Mouse (Mus musculus) embryonic facial prominence, embryonic 13.5 days (tissue): ENCODE results near the gene Stmn3. TPM values are rescaled to one million over a fixed set of nuclear protein-coding genes. Genes with fewer than 3 reads are reported as not detected.
A peak's percentile ranks its signal among the peaks of the same experiment; 100 is the strongest.
"Not testable (repeated sequence)": the region's sequence is repeated elsewhere in the genome, so short reads cannot be mapped to it uniquely, and the experiment has no call there.

Experiments
- ATAC-seq: fragments of 200-750 bp; cut with Nextera tagmentation; 2 replicates; pipeline ENCODE4 v1.8.0; 2017; ENCODE audit warnings: low read depth; ENCODE audit not compliant: insufficient number of reproducible peaks, insufficient read depth, low FRiP score, low TSS enrichment
- H3K27ac ChIP-seq: fragments of 300-500 bp; sonication (generic); 2 replicates; pipeline ENCODE4 v1.5.1; 2015; ENCODE audit warnings: moderate library complexity, mild to moderate bottlenecking, inconsistent platforms
- H3K27me3 ChIP-seq: fragments of 300-500 bp; sonication (generic); 2 replicates; pipeline ENCODE4 v1.6.1; 2015; ENCODE audit warnings: mild to moderate bottlenecking, inconsistent platforms
- H3K36me3 ChIP-seq: fragments of 300-500 bp; sonication (generic); 2 replicates; pipeline ENCODE4 v1.6.1; 2015; ENCODE audit warnings: mild to moderate bottlenecking, inconsistent platforms
- H3K4me1 ChIP-seq: fragments of 300-500 bp; sonication (generic); 2 replicates; pipeline ENCODE4 v1.6.1; 2015; ENCODE audit warnings: inconsistent platforms
- H3K4me2 ChIP-seq: fragments of 300-500 bp; sonication (generic); 2 replicates; pipeline ENCODE4 v1.6.1; 2015; ENCODE audit warnings: moderate library complexity, mild to moderate bottlenecking, inconsistent platforms
- H3K4me3 ChIP-seq: fragments of 300-500 bp; sonication (generic); 2 replicates; pipeline ENCODE4 v1.5.1; 2015; ENCODE audit warnings: mild to moderate bottlenecking, inconsistent platforms
- H3K9ac ChIP-seq: fragments of 300-500 bp; sonication (generic); 2 replicates; pipeline ENCODE4 v1.6.1; 2015; ENCODE audit warnings: mild to moderate bottlenecking, inconsistent platforms
- H3K9me3 ChIP-seq: fragments of 300-500 bp; sonication (generic); 2 replicates; pipeline ENCODE4 v1.6.1; 2016; ENCODE audit warnings: inconsistent platforms
- WGBS: fragments of 180-500 bp; shearing (Covaris S2); methylation state at CpG from one replicate; pipeline ENCODE4 v1.1.7; 2015; ENCODE audit warnings: mixed read lengths; 5-methylcytosine and 5-hydroxymethylcytosine counted together
- polyA plus RNA-seq: library from polyadenylated mRNA; unstranded; fragments of >200 nt; fragmentation: Nextera tagmentation; extraction: Ambion mirVana; gene quantifications from 2 replicates; pipeline ENCODE4 v1.2.1, GENCODE M21; 2015

Gene Stmn3
- polyA plus RNA-seq, 1 experiment from 2014 or later = 14.9 TPM

DNA sequence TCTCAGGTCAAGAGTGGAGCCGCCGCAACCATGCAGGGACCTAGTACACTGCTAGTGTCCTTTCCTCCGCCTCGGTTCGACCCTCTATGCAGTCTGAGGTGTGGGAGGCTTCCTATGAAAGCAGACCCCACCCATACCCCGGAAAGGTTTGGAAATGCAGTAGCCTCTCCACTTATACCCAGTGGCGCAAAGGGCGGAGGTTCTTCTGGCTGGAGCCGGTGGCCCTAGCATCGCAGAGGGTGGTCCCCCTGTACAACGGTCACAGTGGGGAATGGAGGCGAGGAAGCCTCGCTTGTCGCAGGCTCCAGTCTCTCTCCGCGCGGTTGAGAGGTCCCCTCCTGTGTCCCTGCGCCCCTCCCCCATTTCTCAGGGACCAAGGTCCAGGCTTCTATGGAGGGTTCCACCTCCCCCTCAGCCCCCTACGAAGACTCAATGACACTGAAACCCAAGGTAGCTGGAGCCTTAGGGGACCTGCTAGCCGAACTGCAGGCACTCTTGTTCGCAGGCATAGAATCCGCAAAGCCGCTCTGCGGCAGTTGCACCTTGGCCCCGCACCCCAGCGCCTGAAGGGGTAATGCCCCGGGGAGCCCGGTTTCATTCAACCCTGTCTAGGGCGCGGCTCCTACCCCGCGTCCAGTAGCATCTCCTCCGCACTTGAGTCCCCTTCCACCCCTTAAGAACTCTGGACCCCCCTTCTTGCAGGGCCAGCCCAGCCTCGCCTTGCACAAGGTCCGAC, 788 bp downstream of the Stmn3 start:
- H3K27me3 ChIP-seq = peaks cover 71% of the 10 kb centered on the region
- H3K9ac ChIP-seq = 0 out of 2 replicates have a peak overlapping the region, but pooled peaks have one; percentile 46
- 3% methylated on average over 35 of the region's 35 CpGs for WGBS
- H3K36me3 ChIP-seq = no peaks in the 10 kb centered on the region
- peaks cover 9% of the 10 kb centered on the region for H3K4me1 ChIP-seq
- no peak overlapping the region for H3K27ac ChIP-seq
- H3K9me3 ChIP-seq = no peaks in the 10 kb centered on the region
- ATAC-seq = 0 out of 2 replicates have a peak, but pooled peaks have one; percentile 26
- peak overlapping the region; percentile 52 for H3K4me2 ChIP-seq
- peak overlapping the region; percentile 33 for H3K4me3 ChIP-seq

DNA sequence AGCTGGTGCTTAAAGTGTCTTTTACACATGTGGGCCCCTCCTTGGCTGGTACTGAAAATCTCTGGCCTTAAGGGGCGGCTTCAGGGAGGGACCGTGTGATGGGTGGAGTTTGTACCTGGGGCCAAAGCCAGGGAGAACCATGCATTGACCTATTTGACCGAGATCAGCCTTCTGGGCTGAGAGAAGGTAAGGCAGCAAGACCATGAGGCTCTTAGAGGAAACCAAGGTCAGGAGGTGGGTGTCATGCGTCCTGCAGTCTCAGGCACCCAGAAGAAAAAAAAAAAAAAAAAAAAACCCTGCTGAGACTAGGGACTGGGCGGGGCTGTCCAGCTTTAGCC, 1.3 kb downstream of the Stmn3 start:
- H3K4me2 ChIP-seq = no peak overlapping the region
- no peaks in the 10 kb centered on the region for H3K36me3 ChIP-seq
- peaks cover 72% of the 10 kb centered on the region for H3K27me3 ChIP-seq
- H3K4me1 ChIP-seq = peaks cover 9% of the 10 kb centered on the region
- no peaks in the 10 kb centered on the region for H3K9me3 ChIP-seq
- no peak overlapping the region for H3K9ac ChIP-seq
- H3K4me3 ChIP-seq = 0 out of 2 replicates have a peak overlapping the region, but pooled peaks have one; percentile 33
- WGBS = 11% methylated on average over 5 of the region's 5 CpGs
- ATAC-seq = no peak
- no peak overlapping the region for H3K27ac ChIP-seq

DNA sequence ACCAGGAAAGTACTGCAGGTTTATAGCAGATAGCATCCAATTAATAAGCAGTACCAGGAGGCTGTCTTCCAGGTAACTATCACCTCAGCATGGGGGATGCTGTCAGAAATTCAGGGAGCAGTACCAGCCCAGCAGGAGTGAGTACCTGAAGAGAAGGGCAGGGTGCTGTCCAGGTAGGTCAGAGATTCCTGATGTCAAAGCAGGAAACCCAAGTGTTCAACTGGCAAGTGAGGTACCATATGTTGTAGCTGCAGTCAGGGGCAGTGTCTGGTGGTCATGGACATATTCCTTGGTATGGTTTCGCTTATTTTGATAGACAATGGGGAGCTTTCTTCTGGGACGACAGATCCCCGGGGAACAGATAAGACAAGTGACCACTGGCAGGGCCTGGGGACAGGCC, 1.9 kb downstream of the Stmn3 start:
- Histone ChIP-seq H3K4me2 (no peak overlapping the region), H3K27ac (no peak overlapping the region), H3K9ac (no peak overlapping the region), H3K36me3 (no peaks in the 10 kb centered on the region), H3K4me1 (peaks cover 9% of the 10 kb centered on the region), H3K27me3 (peaks cover 78% of the 10 kb centered on the region), H3K4me3 (no peak overlapping the region), H3K9me3 (no peaks in the 10 kb centered on the region)
- WGBS = 56% methylated on average over 3 of the region's 3 CpGs
- no peak for ATAC-seq

DNA sequence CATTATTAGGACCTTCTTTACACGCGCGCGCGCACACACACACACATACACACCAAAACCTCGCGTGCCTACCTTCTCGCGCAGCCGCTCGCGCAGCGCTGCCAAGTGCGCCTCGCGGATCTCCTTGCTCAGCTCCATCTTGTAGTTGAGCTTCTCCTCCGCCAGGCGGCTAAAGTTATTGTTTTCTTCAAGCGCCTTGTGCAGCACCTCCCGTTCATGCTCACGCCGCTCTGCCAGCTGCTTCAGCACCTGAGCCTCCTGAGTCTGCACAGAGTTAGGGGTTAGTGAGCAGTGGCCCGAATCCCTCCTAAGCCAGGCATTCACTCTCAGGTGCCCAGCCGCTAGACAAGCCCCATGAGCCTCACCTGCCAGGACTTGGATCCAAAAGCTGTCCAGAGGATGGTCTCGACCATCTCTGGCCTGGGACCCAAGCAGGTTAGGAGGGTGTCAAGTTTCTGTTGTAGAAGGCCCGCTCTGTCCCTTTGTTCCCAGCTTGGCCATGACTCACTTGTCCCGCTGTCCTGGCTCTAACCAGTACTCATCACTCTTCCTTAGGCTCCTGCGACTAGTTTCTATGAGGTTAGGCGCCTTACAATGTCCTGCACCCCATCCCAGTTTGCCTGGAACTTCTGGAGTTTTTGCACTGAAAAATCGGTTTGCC, 7.0 kb downstream of the Stmn3 start:
- no peak; the same call in 1 of the 2 replicates for ATAC-seq
- Histone ChIP-seq H3K4me3 (no peak overlapping the region), H3K9me3 (no peaks in the 10 kb centered on the region), H3K4me2 (peak overlapping the region; percentile 35), H3K9ac (no peak overlapping the region), H3K36me3 (no peaks in the 10 kb centered on the region; the same call in 1 of the 2 replicates), H3K27me3 (peaks cover 55% of the 10 kb centered on the region), H3K4me1 (0 out of 2 replicates have a peak, but pooled peaks cover 5% of the 10 kb centered on the region), H3K27ac (no peak overlapping the region)
- WGBS = 8% methylated on average over 30 of the region's 30 CpGs

DNA sequence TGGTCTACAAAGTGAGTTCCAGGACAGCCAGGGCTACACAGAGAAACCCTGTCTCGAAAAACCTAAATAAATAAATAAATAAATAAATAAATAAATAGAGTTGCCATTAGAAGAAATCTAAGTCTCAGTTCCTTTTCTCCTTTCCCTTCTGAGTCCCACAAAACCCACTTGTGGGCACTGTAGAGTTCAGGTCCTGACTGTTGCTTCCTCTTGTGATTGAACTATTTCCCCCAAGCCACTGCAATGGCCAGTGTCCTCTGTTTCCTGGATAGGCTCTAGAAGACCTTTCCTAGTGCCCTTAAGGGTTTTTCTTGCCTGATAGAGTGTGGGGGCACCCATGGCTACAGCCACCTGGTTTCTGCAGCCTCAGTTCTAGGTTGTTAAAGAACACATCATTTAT, 9.4 kb downstream of the Stmn3 start:
- Histone ChIP-seq H3K4me2 (no peak overlapping the region), H3K27me3 (peaks cover 38% of the 10 kb centered on the region), H3K9me3 (no peaks in the 10 kb centered on the region), H3K9ac (no peak overlapping the region), H3K36me3 (peaks cover 22% of the 10 kb centered on the region), H3K27ac (no peak overlapping the region), H3K4me1 (0 out of 2 replicates have a peak, but pooled peaks cover 5% of the 10 kb centered on the region), H3K4me3 (no peak overlapping the region)
- ATAC-seq = no peak
- WGBS = 84% methylated on average over 1 of the region's 1 CpGs

DNA sequence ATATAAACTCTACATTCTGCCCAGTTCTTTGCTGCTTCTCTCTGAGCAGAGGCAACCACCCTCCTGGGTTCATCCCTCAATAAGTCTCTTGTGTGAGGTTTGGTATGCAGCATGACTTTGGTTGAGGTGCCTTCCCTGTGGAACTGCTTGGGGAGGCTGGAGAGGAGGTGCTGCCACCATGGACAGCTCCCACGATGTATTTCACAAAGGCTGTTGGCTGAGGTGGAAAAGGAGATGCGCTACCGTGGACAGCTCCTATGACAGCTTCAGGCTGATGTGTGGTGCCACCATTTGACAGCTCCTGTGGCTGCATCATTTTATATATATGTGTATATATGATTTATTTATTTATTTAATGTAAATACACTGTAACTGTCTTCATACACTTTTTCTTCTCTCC, 12.3 kb downstream of the Stmn3 start:
- Histone ChIP-seq H3K9ac (no peak overlapping the region), H3K27me3 (peaks cover 18% of the 10 kb centered on the region), H3K9me3 (no peaks in the 10 kb centered on the region), H3K36me3 (peaks cover 23% of the 10 kb centered on the region), H3K4me3 (no peak overlapping the region), H3K4me1 (0 out of 2 replicates have a peak, but pooled peaks cover 3% of the 10 kb centered on the region), H3K27ac (no peak overlapping the region), H3K4me2 (no peak overlapping the region)
- WGBS = 19% methylated on average over 3 of the region's 3 CpGs
- ATAC-seq = no peak

DNA sequence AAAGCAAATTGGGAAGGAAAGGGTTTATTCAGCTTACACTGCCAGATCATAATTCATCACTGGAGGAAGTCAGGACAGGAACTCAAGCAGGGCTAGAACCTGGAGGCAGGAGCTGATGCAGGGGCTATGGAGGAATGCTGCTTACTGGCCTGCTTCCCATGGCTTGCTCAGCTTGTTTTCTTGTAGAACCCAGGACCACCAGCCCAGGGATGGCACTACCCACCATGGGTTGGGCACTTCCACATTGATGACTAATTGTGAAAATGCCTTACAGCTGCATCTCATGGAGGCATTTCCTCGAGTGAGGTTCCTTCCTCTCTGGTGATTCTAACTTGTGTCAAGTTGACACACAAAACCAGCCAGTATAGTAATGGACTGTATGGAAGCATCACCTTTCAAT, 23.4 kb downstream of the Stmn3 start:
- Histone ChIP-seq H3K9me3 (no peaks in the 10 kb centered on the region), H3K4me3 (no peak overlapping the region), H3K4me1 (peaks cover 14% of the 10 kb centered on the region), H3K27me3 (no peaks in the 10 kb centered on the region), H3K4me2 (no peak overlapping the region), H3K27ac (no peak overlapping the region), H3K36me3 (peaks cover 16% of the 10 kb centered on the region), H3K9ac (no peak overlapping the region)
- WGBS = 59% methylated on average over 1 of the region's 1 CpGs
- ATAC-seq = no peak

DNA sequence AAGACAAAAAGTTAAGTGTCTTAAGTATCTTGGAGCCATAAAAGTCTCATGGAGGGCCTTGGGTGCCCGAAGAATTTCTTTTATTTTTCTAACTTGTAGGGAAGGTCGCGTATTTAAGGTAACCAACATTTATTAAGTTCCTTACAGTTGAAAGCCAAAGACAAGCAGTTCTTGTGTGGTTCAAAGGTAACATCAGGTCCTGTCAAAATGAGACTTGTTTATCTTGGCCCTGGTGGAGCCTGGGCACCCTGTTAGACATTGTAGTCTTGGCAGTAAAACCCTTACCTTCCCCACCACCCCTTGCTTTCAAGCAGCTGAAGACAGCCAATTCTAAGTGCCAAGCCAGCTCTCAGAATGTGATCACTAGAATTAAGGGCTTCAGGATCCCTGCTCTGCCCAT, 25.6 kb downstream of the Stmn3 start:
- H3K9ac ChIP-seq = peak overlapping the region; percentile 70
- no peaks in the 10 kb centered on the region for H3K9me3 ChIP-seq
- ATAC-seq = no peak
- peak overlapping the region; percentile 63 for H3K4me2 ChIP-seq
- 76% methylated on average over 3 of the region's 3 CpGs for WGBS
- 0 out of 2 replicates have a peak overlapping the region, but pooled peaks have one; percentile 96 for H3K27ac ChIP-seq
- H3K4me1 ChIP-seq = peaks cover 14% of the 10 kb centered on the region
- peak overlapping the region; percentile 64 for H3K4me3 ChIP-seq
- H3K27me3 ChIP-seq = no peaks in the 10 kb centered on the region
- H3K36me3 ChIP-seq = peaks cover 11% of the 10 kb centered on the region

DNA sequence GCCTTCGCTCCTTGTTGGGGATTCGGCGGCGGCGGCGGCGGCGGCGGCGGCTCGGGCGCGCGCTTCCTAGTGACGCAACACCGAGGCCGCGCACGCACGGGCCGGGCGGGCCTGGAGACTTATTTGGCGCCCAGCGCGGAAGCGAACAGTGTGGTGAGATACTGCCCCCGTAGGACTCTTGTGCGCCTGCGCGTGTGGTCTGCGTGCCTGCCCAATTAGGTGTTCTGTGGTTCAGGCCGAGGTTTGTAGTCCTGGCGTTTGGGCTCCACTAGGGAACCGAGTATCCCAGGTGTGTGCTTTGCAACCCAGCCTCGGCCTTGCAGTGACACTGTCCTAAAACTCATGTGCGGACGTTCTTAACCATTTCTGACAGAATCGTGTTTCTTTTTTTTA, 26.3 kb downstream of the Stmn3 start, which contains the start of gene Gmeb2:
TSS of gene Gmeb2 (minus strand) at position 78 of the 393 bp plus-strand sequence.
- not testable (repeated sequence) for H3K27me3 ChIP-seq, H3K9me3 ChIP-seq
- Histone ChIP-seq H3K4me1 (peaks cover 14% of the 10 kb centered on the region), H3K4me2 (peak within 1 kb of the TSS; percentile 65), H3K27ac (peak within 1 kb of the TSS; percentile 96), H3K36me3 (peaks cover 16% of the 10 kb centered on the region), H3K4me3 (peak within 1 kb of the TSS; percentile 64), H3K9ac (peak within 1 kb of the TSS; percentile 92)
- WGBS = under 1% methylated on average over 24 of the region's 38 CpGs
- ATAC-seq = peak; percentile 93

DNA sequence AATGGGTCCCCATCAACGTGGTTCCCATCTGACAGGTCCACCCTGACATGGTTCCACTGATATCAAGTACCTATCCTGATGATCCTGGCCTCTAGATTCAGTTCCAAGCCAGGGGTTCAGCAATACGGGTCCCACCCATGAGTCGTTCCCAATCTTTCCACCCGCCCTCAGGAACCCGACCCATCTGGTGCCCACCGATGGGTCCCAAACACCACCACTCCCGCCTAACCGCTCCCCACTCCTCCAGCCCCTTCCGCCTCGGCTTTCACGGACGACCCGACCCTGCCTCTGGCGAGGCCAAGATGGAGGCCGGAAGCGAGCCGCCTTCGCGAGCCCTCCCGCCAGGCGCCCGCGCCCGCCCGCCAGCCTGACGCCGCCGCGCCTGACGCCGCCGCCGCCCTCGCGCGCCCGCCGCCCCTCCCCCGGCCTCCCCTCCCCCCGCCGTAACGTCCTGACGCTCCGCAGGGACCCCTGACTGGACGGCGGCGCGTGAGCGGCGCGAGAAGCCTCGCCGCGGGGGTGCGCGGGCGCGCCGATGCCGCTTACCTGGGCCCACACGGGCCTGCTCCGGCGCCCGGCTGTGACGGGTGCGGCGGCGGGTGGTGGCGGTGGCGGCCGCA, 26.9 kb downstream of the Stmn3 start:
- peak overlapping the region; percentile 92 for H3K9ac ChIP-seq
- H3K4me1 ChIP-seq = peaks cover 14% of the 10 kb centered on the region
- H3K36me3 ChIP-seq = peaks cover 18% of the 10 kb centered on the region
- H3K4me3 ChIP-seq = peak overlapping the region; percentile 64
- H3K27me3 ChIP-seq = no peaks in the 10 kb centered on the region
- WGBS = under 1% methylated on average over 52 of the region's 71 CpGs
- H3K27ac ChIP-seq = peak overlapping the region; percentile 96
- H3K9me3 ChIP-seq = no peaks in the 10 kb centered on the region
- ATAC-seq = peak; percentile 82
- H3K4me2 ChIP-seq = peak overlapping the region; percentile 65

DNA sequence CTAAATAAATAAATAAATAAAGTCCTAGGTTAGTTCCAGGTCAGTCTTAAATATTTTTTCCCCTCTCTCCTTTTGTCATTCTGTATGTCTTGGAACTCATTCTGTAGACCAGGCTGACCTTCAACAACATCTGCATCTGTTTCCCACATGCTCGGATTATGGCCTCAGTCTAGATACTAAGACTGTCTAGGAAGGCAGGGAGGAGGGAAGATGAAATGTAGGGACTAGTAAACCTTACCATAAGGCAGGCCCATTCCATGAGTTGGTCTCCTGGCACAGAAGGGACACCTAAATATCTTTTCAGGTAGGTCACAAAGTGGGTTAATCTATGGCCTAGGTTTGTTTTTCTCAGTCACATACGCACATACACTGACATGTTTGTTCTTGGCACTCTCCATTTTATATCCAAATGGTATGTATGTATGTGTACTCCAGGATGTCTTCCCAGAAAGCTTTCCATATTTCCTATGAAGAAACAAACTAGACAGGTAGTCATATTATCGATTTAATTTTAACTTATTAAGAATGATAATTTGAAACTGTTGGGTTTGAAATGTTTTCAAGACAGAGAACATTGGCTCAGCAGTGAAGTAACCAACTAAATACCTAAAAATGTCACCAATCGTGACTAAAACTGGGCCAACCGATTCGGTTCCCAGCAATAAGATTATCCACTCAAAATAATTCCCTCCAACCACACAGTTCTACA, 27.5 kb downstream of the Stmn3 start:
- peaks cover 23% of the 10 kb centered on the region for H3K36me3 ChIP-seq
- peak overlapping the region; percentile 65 for H3K4me2 ChIP-seq
- H3K4me3 ChIP-seq = peak overlapping the region; percentile 64
- peaks cover 14% of the 10 kb centered on the region for H3K4me1 ChIP-seq
- peak overlapping the region; percentile 92 for H3K9ac ChIP-seq
- H3K27ac ChIP-seq = peak overlapping the region; percentile 96
- ATAC-seq = no peak
- WGBS = 50% methylated on average over 6 of the region's 6 CpGs
- H3K9me3 ChIP-seq = no peaks in the 10 kb centered on the region
- no peaks in the 10 kb centered on the region for H3K27me3 ChIP-seq
